Mouse (Mus musculus): Measurements from ENCODE around the gene Capn15.

Capn15 gene

DNA sequence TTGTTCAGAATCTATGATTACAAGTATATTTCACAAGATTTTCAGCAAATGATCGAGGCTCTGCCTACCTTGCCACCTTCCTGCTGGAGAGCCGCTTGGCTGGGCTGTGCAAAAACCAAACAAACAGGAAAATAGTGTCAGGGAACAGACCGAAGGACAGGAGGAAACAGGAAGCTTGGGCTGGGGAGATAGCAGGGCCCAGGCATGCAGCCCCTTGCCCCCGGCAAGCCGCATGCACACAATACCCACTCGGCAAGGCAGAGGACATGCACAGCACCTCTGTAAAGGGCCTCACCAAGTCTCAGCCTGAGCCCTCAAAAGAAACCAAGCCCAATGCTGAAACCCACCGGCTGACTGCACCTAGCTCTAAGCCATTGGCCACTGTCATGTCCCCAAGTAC lies 23.2 kb upstream of the Capn15 start:
- H3K27me3 ChIP-seq (ENCODE audit: control insufficient read depth, insufficient read depth, low read length, poor library complexity, severe bottlenecking), result no peaks in the 10 kb centered on the region
- DNase-seq (ENCODE audit: low read depth, low spot score), result no peak
- no peaks in the 10 kb centered on the region for H3K36me3 ChIP-seq (ENCODE audit: control insufficient read depth, insufficient read depth, low read length, poor library complexity, severe bottlenecking)

DNA sequence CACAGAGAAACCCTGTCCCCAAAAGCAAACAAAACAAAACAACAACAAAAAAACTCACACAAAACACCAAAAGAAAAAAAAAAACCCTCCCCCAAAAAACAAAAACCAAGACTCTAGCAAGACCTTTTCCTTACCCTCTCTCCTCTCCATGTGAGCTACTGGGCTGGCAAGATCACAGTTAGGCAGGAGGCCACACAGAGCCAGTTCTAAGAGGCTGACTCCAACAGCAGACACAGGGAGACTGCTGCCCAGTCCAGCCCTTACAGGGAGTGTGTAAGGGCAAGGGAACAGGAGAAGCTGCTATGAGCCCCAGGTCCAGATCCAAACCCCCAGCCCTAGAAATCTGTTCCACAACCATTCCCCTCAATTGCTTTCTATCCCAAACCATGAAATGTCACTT lies 22.7 kb upstream of the Capn15 start:
- DNase-seq (ENCODE audit: low read depth, low spot score), result no peak
- no peaks in the 10 kb centered on the region for H3K36me3 ChIP-seq (ENCODE audit: control insufficient read depth, insufficient read depth, low read length, poor library complexity, severe bottlenecking)
- no peaks in the 10 kb centered on the region for H3K27me3 ChIP-seq (ENCODE audit: control insufficient read depth, insufficient read depth, low read length, poor library complexity, severe bottlenecking)

DNA sequence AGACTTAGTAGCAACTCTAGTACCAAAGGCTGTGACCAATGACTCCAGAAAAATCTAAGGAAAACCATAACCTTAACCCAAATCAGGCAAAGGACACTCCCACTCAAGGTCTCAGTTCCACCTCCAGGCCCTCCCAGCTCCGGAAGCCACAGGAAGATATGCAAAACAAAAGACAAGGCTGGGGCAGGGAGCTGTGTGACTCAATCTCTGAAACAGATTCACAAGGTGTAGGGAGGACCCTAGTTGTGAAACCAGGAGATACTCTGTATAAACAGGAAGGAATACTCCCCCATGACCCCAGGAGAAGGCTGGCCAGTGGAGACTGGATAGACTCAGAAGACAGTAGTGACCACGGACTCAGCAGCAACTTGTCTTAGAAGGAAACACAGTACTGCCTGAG lies 22.1 kb upstream of the Capn15 start:
- no peak for DNase-seq (ENCODE audit: low read depth, low spot score)
- Histone ChIP-seq H3K27me3 (ENCODE audit: control insufficient read depth, insufficient read depth, low read length, poor library complexity, severe bottlenecking) (no peaks in the 10 kb centered on the region), H3K36me3 (ENCODE audit: control insufficient read depth, insufficient read depth, low read length, poor library complexity, severe bottlenecking) (no peaks in the 10 kb centered on the region)

DNA sequence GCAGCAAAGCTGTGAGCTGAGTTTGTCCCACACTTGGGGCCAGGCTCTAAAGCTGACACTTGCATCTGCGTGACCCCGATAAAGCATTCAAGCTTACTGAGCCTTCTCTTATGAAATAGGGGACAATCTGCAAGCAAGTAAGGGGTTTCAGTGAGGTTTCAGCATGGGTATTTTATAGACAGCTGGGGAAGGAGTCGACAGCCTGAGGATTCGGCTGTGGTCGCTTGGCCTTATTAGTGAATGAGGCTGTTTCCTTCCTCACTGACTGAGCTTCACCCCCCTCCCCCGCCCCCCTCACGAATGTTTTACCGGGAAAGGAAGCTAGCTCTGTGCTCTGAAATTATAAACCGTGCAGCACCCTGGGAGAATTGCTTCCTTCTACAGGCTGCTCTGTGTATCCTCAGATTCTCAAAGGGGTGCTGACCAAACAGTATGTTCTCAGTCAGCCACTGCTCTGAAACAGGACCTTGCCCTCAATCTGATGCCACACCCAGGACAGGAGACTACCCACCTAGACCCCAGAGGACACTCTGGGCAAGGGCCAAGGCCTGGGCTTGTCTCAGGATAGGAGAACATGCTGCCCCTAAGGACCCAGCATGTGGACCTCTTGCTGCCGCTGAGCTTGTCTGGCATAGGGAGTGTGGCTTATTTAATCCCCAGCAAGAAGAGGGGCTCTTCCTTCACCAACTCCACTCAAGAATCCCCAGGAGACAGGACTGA lies 20.3 kb upstream of the Capn15 start:
- Histone ChIP-seq H3K36me3 (ENCODE audit: control insufficient read depth, insufficient read depth, low read length, poor library complexity, severe bottlenecking) (no peaks in the 10 kb centered on the region), H3K27me3 (ENCODE audit: control insufficient read depth, insufficient read depth, low read length, poor library complexity, severe bottlenecking) (no peaks in the 10 kb centered on the region)
- no peak for DNase-seq (ENCODE audit: low read depth, low spot score)

DNA sequence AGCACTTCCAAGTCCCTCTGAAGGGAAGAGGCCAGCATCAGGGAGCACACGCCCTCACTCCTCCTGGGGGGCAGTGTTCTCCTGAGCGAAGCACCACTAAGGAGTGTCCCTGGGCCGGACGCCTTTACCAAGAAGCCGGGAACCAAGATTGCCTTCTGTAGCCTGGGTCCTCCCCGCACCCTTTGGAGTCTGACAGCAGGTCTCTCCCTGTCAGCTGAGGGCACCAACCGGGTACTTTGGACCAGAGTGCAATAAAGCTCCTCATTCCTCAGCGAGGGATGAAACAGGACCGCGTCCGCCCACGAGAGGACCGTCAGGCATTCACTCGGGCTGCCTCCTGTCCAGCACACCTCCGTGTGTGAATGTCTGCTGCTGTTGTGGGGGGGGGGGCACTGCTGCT lies 19.1 kb upstream of the Capn15 start:
- no peaks in the 10 kb centered on the region for H3K27me3 ChIP-seq (ENCODE audit: control insufficient read depth, insufficient read depth, low read length, poor library complexity, severe bottlenecking)
- H3K36me3 ChIP-seq (ENCODE audit: control insufficient read depth, insufficient read depth, low read length, poor library complexity, severe bottlenecking), result no peaks in the 10 kb centered on the region
- no peak for DNase-seq (ENCODE audit: low read depth, low spot score)

DNA sequence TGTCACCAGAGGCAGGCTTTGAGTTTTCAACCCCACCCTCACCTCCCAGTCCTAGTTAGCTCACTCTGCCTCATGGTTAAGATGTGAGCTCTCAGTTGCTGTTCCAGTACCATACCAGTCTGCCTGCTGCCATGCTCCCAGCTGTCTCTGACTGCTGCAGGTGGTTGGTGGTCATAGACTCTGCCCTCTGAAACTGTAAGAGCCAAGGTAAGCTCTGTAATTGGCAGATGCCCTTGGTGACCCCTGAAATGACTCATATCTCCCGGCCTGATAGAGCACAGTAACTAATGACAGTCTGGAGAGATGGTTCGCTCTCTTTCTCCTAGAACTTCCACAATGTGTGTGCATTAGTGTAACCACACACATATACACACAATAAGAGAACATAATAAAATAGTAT lies 18.3 kb upstream of the Capn15 start:
- no peaks in the 10 kb centered on the region for H3K36me3 ChIP-seq (ENCODE audit: control insufficient read depth, insufficient read depth, low read length, poor library complexity, severe bottlenecking)
- no peaks in the 10 kb centered on the region for H3K27me3 ChIP-seq (ENCODE audit: control insufficient read depth, insufficient read depth, low read length, poor library complexity, severe bottlenecking)
- no peak for DNase-seq (ENCODE audit: low read depth, low spot score)

DNA sequence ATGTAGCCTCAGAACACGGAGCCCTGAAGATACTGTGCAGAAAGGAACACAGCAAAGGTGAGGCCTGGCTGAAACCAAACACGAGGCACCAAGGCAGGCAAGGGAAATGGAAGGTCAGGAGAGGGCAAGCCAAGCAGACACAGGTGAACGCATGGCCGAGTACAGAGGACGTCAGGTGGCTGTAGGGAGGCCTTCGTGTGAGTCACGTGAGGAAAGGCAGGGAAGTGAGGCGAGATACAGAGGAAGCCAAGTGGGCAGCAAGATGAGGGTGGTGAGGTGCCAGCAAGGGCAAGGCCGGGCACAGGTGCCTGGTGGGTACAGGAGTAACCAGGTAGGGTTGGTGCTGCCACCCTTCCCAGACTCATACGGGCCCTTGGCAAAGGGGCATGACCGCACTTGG lies 12.8 kb upstream of the Capn15 start:
- peak; percentile 41 for DNase-seq (ENCODE audit: low read depth, low spot score)
- Histone ChIP-seq H3K27me3 (ENCODE audit: control insufficient read depth, insufficient read depth, low read length, poor library complexity, severe bottlenecking) (no peaks in the 10 kb centered on the region), H3K36me3 (ENCODE audit: control insufficient read depth, insufficient read depth, low read length, poor library complexity, severe bottlenecking) (0 out of 2 replicates have a peak, but pooled peaks cover 2% of the 10 kb centered on the region)

DNA sequence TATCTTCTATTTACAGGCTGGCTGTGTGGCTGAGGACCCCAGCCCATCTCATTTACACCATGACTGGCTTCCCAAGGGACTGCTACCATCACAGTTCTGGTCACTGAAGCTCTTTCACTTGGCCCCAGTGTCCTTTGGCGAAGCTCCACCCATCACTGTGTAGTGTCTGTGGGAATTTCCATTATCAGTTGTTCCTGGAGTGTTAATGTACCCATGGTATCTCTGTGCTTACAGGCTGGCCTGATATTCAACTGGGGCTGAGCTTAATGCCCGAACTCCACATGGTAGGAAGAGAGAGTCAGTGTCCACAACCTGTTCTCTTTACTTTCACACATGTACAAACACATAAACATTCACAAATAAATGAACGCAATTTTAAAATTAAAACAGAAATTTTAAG lies 7.9 kb upstream of the Capn15 start:
- DNase-seq (ENCODE audit: low read depth, low spot score), result no peak
- H3K27me3 ChIP-seq (ENCODE audit: control insufficient read depth, insufficient read depth, low read length, poor library complexity, severe bottlenecking), result no peaks in the 10 kb centered on the region
- 0 out of 2 replicates have a peak, but pooled peaks cover 2% of the 10 kb centered on the region for H3K36me3 ChIP-seq (ENCODE audit: control insufficient read depth, insufficient read depth, low read length, poor library complexity, severe bottlenecking)

DNA sequence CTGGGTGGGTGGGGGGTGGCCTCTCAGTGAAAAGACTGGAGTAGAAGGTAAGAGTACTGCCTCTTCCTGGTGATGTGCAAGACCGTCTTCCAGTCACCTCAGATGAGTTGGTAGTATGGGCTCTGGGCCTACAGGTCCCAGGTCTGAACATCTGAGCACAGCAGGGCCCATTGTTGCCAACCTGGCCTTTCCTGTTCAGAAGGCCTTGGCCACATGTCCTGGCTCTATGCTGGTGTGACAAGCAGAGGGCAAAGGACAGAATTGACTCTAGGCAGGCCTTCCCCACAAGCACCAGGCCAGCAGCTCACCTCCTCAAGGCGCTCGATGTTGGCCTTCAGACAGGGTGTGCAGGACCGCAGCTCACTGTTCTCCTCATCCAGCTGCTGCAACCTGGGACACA lies 6.7 kb upstream of the Capn15 start:
- no peak for DNase-seq (ENCODE audit: low read depth, low spot score)
- Histone ChIP-seq H3K36me3 (ENCODE audit: control insufficient read depth, insufficient read depth, low read length, poor library complexity, severe bottlenecking) (0 out of 2 replicates have a peak, but pooled peaks cover 2% of the 10 kb centered on the region), H3K27me3 (ENCODE audit: control insufficient read depth, insufficient read depth, low read length, poor library complexity, severe bottlenecking) (no peaks in the 10 kb centered on the region)

DNA sequence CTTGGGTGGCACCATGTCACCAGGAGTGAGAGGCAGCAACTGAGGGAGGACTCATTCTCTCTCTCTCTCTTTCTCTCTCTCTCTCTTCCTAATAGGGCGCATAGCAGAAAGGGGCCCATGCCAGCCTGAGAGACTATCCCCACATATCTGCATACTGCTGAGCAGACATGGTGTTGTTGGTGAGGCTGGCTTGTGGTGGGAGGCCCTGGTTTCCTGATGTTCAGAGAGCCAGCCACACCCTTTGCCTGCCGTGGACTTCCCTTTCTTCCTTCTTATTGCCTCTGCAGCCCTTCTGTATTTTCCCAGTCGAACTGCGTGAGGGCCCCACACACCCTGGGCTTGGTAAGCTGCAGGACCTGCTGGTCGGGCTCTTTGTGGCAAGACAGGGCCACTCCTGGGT lies 4.7 kb upstream of the Capn15 start:
- no peak for DNase-seq (ENCODE audit: low read depth, low spot score)

DNA sequence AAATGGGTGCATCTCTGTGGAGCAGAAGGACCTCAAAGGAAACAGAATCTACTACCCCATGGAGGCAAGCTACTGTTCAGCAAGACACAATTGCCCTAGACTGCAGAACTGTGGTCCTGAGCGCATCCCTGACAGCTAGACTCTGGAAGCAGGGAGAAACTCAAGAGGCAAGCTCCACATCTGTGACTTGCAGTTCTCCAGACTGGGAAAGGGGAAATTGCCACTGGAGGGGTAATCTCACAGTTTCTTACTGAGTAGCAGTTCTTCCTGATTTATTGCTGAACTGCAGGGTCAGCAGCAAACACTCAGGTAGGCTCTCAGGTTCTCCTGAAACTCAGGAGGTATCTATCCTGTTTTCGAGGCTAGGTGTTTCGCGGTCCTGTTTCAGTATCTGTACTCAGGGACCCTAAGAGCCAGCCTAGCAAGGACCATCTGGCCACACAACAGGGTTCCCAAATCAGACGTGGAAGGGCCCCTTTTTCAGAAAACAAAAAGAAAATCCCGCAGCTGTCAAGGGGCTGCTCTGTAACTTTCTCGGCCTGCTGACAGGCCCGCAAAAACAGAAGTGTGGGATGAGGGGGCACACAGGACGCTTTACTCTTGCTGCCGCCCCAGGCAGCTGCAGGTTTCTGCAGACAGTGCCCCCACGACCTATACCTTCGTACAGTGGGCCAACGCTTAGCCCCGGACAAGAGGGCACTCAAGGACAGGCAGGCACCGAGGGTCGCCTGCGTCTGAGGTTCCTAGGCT lies 865 bp downstream of the Capn15 start:
- Histone ChIP-seq H3K36me3 (ENCODE audit: control insufficient read depth, insufficient read depth, low read length, poor library complexity, severe bottlenecking) (no peaks in the 10 kb centered on the region), H3K27me3 (ENCODE audit: control insufficient read depth, insufficient read depth, low read length, poor library complexity, severe bottlenecking) (no peaks in the 10 kb centered on the region)
- DNase-seq (ENCODE audit: low read depth, low spot score), result peak; percentile 29

More for the DNA sequence above, 4.7 kb upstream of the Capn15 start:
- H3K36me3 ChIP-seq (ENCODE audit: control insufficient read depth, insufficient read depth, low read length, poor library complexity, severe bottlenecking), result 0 out of 2 replicates have a peak, but pooled peaks cover 2% of the 10 kb centered on the region
- H3K27me3 ChIP-seq (ENCODE audit: control insufficient read depth, insufficient read depth, low read length, poor library complexity, severe bottlenecking), result no peaks in the 10 kb centered on the region

DNA sequence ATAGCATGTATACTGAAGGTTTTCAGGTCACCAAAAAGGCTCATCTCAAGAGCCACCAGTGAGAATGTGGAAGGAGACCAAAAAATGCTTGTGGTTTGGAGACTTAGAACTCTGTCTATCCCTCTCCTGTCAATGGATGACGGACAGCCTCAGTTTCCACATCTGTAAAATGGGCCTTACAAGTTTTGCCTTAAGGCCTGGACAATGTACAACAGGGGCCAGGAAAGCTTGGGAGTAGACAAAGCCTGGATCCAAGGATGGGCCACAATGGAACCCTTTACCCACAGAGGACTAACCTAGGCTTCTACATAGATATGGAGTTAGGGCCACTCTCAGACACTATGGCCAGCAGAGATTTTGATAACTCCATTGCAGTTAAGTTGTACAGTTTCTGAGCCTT lies 1.5 kb downstream of the Capn15 start:
- Histone ChIP-seq H3K36me3 (ENCODE audit: control insufficient read depth, insufficient read depth, low read length, poor library complexity, severe bottlenecking) (no peaks in the 10 kb centered on the region), H3K27me3 (ENCODE audit: control insufficient read depth, insufficient read depth, low read length, poor library complexity, severe bottlenecking) (no peaks in the 10 kb centered on the region)
- no peak for DNase-seq (ENCODE audit: low read depth, low spot score)

DNA sequence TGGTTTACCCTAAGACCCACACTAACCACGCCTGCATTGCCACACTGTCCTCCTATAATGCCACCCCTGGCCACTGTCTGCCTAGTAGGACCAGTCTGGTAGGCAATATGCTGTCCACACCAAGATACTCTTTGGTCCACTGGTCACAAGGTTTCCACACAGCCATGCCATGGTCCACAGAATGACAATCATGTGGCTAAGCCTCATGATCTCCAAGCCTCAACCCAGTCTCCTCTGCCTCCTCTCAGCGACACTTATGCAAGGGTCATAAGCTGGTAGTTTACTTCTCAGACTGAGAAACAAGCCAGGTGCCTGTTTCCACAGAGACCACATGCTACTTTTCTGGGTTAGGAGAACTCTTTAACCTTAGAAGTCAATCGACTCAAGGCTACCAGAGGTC lies 2.7 kb downstream of the Capn15 start:
- Histone ChIP-seq H3K36me3 (ENCODE audit: control insufficient read depth, insufficient read depth, low read length, poor library complexity, severe bottlenecking) (no peaks in the 10 kb centered on the region), H3K27me3 (ENCODE audit: control insufficient read depth, insufficient read depth, low read length, poor library complexity, severe bottlenecking) (no peaks in the 10 kb centered on the region)

DNA sequence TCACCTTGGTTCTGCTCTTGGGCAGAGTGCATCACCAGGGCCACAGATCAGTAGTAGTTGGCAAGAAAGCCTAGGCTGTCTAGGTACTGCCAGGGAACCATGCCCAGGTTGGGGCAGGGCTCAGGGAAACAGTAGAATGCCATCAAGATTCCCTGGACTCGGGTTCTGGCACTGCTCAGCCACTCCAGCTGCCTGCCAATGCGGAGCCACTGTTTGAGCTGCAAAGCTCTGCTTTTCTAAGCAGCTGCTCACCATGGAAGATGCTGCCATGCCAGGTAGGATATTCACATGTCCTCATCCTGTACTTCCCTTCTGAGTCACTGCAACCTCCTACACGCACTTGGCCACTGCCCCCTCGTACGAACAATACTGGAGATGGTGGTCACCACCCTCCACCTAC lies 4.7 kb downstream of the Capn15 start:
- H3K36me3 ChIP-seq (ENCODE audit: control insufficient read depth, insufficient read depth, low read length, poor library complexity, severe bottlenecking), result no peaks in the 10 kb centered on the region
- DNase-seq (ENCODE audit: low read depth, low spot score), result no peak
- H3K27me3 ChIP-seq (ENCODE audit: control insufficient read depth, insufficient read depth, low read length, poor library complexity, severe bottlenecking), result no peaks in the 10 kb centered on the region

More for the DNA sequence above, 2.7 kb downstream of the Capn15 start:
- DNase-seq (ENCODE audit: low read depth, low spot score), result no peak

DNA sequence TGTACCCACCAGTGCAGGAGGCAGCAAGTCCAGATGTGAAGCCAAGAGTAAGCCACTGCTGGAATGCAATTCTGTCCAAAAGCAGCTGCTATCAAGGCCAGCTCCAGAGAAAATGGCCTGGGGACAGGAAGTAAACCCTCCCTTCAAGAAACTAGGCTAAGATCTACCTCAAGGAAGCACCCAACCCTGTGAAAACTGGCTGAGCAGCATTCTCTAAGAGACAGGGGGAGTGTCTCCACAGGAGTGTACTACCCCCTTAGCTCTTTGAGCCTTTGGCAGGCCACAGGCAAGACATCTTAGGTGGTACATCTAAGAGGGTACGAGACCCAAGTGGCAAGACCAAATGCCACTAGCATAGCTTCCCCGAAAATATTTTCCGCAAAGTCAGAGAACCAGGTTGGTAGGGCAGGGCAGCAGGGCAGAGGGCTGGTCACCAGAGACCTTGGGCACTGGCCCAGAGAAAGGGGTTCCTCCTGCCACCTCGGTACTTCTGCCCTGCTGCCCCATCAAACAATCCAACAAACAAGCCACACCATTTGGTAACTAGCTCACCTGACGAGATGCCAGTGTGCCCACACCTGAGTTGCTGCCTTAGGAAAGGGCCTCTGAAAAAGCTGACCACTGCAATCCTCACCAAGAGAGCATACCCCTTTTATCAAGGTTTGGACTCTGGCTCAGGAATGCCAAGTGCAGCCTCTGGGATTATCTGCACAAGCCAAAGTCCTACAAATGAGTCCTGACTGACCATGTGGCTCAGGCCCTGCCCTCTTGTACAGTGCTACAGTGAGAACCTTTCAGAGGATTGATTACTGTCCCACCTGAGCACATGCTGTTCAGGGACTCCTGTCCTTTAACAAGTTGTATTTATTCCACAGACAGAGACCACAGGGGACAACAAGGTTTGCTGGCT lies 5.5 kb downstream of the Capn15 start:
- no peaks in the 10 kb centered on the region for H3K27me3 ChIP-seq (ENCODE audit: control insufficient read depth, insufficient read depth, low read length, poor library complexity, severe bottlenecking)
- no peaks in the 10 kb centered on the region for H3K36me3 ChIP-seq (ENCODE audit: control insufficient read depth, insufficient read depth, low read length, poor library complexity, severe bottlenecking)
- DNase-seq (ENCODE audit: low read depth, low spot score), result no peak

All from splenic B cell, adult 2 months (primary cell).